Mouse (Mus musculus): ENCODE data around the gene Rbm42. TPM values are rescaled to one million over a fixed set of nuclear protein-coding genes. Genes with fewer than 3 reads are reported as not detected.

Rbm42 gene
- polyA plus RNA-seq, 1 experiment from 2014 or later = 130 TPM

- Histone ChIP-seq H3K9me3 (no peaks in the 10 kb centered on the region), H3K36me3 (peaks cover 27% of the 10 kb centered on the region), H3K27me3 (ENCODE audit: insufficient read depth, poor library complexity, severe bottlenecking) (peaks cover 3% of the 10 kb centered on the region; the same call in 1 of the 2 replicates), H3K4me3 (no peak within 1 kb of the TSS), H3K4me1 (peaks cover 17% of the 10 kb centered on the region), H3K27ac (no peak within 1 kb of the TSS)
- 84% methylated on average over 8 of the region's 8 CpGs for WGBS
- no peak for DNase-seq (ENCODE audit: low spot score)
Measured at GRCm38 (mm10) chr7:30612654-30613402, 37.3 kb downstream of the Rbm42 start, which contains the start of gene Upk1a. TSS of gene Upk1a (minus strand) at chr7:30612847.

- 0 out of 2 replicates have a peak overlapping the region, but pooled peaks have one; percentile 0 for H3K4me3 ChIP-seq
- H3K9me3 ChIP-seq = no peaks in the 10 kb centered on the region
- 37% methylated on average over 7 of the region's 7 CpGs for WGBS
- H3K36me3 ChIP-seq = peaks cover 2% of the 10 kb centered on the region; the same call in 1 of the 2 replicates
- DNase-seq (ENCODE audit: low spot score) = no peak
- H3K27me3 ChIP-seq (ENCODE audit: insufficient read depth, poor library complexity, severe bottlenecking) = peaks cover 9% of the 10 kb centered on the region; the same call in 1 of the 2 replicates
- peaks cover 17% of the 10 kb centered on the region for H3K4me1 ChIP-seq
- H3K27ac ChIP-seq = 0 out of 2 replicates have a peak overlapping the region, but pooled peaks have one; percentile 26
Measured at GRCm38 (mm10) chr7:30610043-30610442, 40.1 kb downstream of the Rbm42 start.

- H3K4me1 ChIP-seq = peaks cover 14% of the 10 kb centered on the region
- no peak overlapping the region for H3K4me3 ChIP-seq
- DNase-seq (ENCODE audit: low spot score) = no peak
- H3K36me3 ChIP-seq = no peaks in the 10 kb centered on the region
- 49% methylated on average over 16 of the region's 16 CpGs for WGBS
- H3K9me3 ChIP-seq = no peaks in the 10 kb centered on the region
- peaks cover 9% of the 10 kb centered on the region; the same call in 1 of the 2 replicates for H3K27me3 ChIP-seq (ENCODE audit: insufficient read depth, poor library complexity, severe bottlenecking)
- H3K27ac ChIP-seq = no peak overlapping the region
Measured at GRCm38 (mm10) chr7:30608476-30608875, 41.6 kb downstream of the Rbm42 start.

GRCm38 (mm10) chr7:30607706-30608309 is 42.3 kb downstream of the Rbm42 start:
- no peaks in the 10 kb centered on the region for H3K9me3 ChIP-seq
- no peak overlapping the region for H3K27ac ChIP-seq
- H3K27me3 ChIP-seq (ENCODE audit: insufficient read depth, poor library complexity, severe bottlenecking) = peaks cover 9% of the 10 kb centered on the region; the same call in 1 of the 2 replicates
- H3K36me3 ChIP-seq = no peaks in the 10 kb centered on the region
- no peak for DNase-seq (ENCODE audit: low spot score)
- H3K4me1 ChIP-seq = peaks cover 12% of the 10 kb centered on the region
- no peak overlapping the region for H3K4me3 ChIP-seq
- 23% methylated on average over 8 of the region's 8 CpGs for WGBS

GRCm38 (mm10) chr7:30604944-30605343 is 45.2 kb downstream of the Rbm42 start:
- Histone ChIP-seq H3K27me3 (ENCODE audit: insufficient read depth, poor library complexity, severe bottlenecking) (peaks cover 9% of the 10 kb centered on the region; the same call in 1 of the 2 replicates), H3K27ac (no peak overlapping the region), H3K4me3 (no peak overlapping the region), H3K36me3 (no peaks in the 10 kb centered on the region), H3K9me3 (no peaks in the 10 kb centered on the region), H3K4me1 (peaks cover 20% of the 10 kb centered on the region)
- DNase-seq (ENCODE audit: low spot score) = no peak
- 76% methylated on average over 8 of the region's 8 CpGs for WGBS

GRCm38 (mm10) chr7:30604424-30604823 is 45.7 kb downstream of the Rbm42 start:
- Histone ChIP-seq H3K4me3 (no peak overlapping the region), H3K27ac (no peak overlapping the region), H3K4me1 (peaks cover 19% of the 10 kb centered on the region), H3K27me3 (ENCODE audit: insufficient read depth, poor library complexity, severe bottlenecking) (peaks cover 9% of the 10 kb centered on the region; the same call in 1 of the 2 replicates), H3K9me3 (no peaks in the 10 kb centered on the region), H3K36me3 (no peaks in the 10 kb centered on the region)
- no peak for DNase-seq (ENCODE audit: low spot score)
- 58% methylated on average over 8 of the region's 8 CpGs for WGBS

- DNase-seq (ENCODE audit: low spot score) = no peak
- H3K27ac ChIP-seq = no peak overlapping the region
- no peak overlapping the region for H3K4me3 ChIP-seq
- H3K9me3 ChIP-seq = no peaks in the 10 kb centered on the region
- H3K36me3 ChIP-seq = no peaks in the 10 kb centered on the region
- H3K4me1 ChIP-seq = peaks cover 18% of the 10 kb centered on the region
- WGBS = 23% methylated on average over 3 of the region's 3 CpGs
- peaks cover 5% of the 10 kb centered on the region; the same call in 1 of the 2 replicates for H3K27me3 ChIP-seq (ENCODE audit: insufficient read depth, poor library complexity, severe bottlenecking)
Measured at GRCm38 (mm10) chr7:30602583-30602982, 47.5 kb downstream of the Rbm42 start.

GRCm38 (mm10) chr7:30600651-30601050 is 49.5 kb downstream of the Rbm42 start:
- H3K4me1 ChIP-seq = peaks cover 18% of the 10 kb centered on the region
- no peaks in the 10 kb centered on the region for H3K27me3 ChIP-seq (ENCODE audit: insufficient read depth, poor library complexity, severe bottlenecking)
- DNase-seq (ENCODE audit: low spot score) = no peak
- WGBS = 72% methylated on average over 7 of the region's 7 CpGs
- no peak overlapping the region for H3K27ac ChIP-seq
- no peaks in the 10 kb centered on the region for H3K9me3 ChIP-seq
- no peaks in the 10 kb centered on the region for H3K36me3 ChIP-seq
- H3K4me3 ChIP-seq = no peak overlapping the region

GRCm38 (mm10) chr7:30599933-30600353 is 50.2 kb downstream of the Rbm42 start:
- H3K4me3 ChIP-seq = peak overlapping the region; percentile 19

GRCm38 (mm10) chr7:30598786-30599185 is 51.3 kb downstream of the Rbm42 start, which contains the start of gene Zbtb32:
TSS of gene Zbtb32 (minus strand) at chr7:30598909.
- DNase-seq (ENCODE audit: low spot score) = no peak
- Histone ChIP-seq H3K4me1 (peaks cover 18% of the 10 kb centered on the region), H3K36me3 (no peaks in the 10 kb centered on the region), H3K27ac (no peak within 1 kb of the TSS), H3K27me3 (ENCODE audit: insufficient read depth, poor library complexity, severe bottlenecking) (peaks cover 8% of the 10 kb centered on the region; the same call in 1 of the 2 replicates), H3K4me3 (peak within 1 kb of the TSS; percentile 19; the same call in 1 of the 2 replicates), H3K9me3 (no peaks in the 10 kb centered on the region)
- WGBS = 91% methylated on average over 12 of the region's 12 CpGs

More at GRCm38 (mm10) chr7:30599933-30600353, 50.2 kb downstream of the Rbm42 start:
- Histone ChIP-seq H3K4me1 (peaks cover 18% of the 10 kb centered on the region), H3K27ac (no peak overlapping the region), H3K9me3 (no peaks in the 10 kb centered on the region), H3K36me3 (no peaks in the 10 kb centered on the region), H3K27me3 (ENCODE audit: insufficient read depth, poor library complexity, severe bottlenecking) (peaks cover 4% of the 10 kb centered on the region; the same call in 1 of the 2 replicates)
- WGBS = 2% methylated on average over 16 of the region's 16 CpGs
- peak; percentile 97 for DNase-seq (ENCODE audit: low spot score)

- 78% methylated on average over 5 of the region's 5 CpGs for WGBS
- Histone ChIP-seq H3K36me3 (no peaks in the 10 kb centered on the region), H3K4me1 (peaks cover 12% of the 10 kb centered on the region), H3K9me3 (no peaks in the 10 kb centered on the region), H3K27ac (no peak overlapping the region), H3K4me3 (no peak overlapping the region), H3K27me3 (ENCODE audit: insufficient read depth, poor library complexity, severe bottlenecking) (peaks cover 8% of the 10 kb centered on the region; the same call in 1 of the 2 replicates)
- no peak for DNase-seq (ENCODE audit: low spot score)
Measured at GRCm38 (mm10) chr7:30596811-30597210, 53.3 kb downstream of the Rbm42 start.

- 76% methylated on average over 5 of the region's 5 CpGs for WGBS
- Histone ChIP-seq H3K36me3 (no peaks in the 10 kb centered on the region), H3K27ac (no peak overlapping the region), H3K9me3 (no peaks in the 10 kb centered on the region), H3K27me3 (ENCODE audit: insufficient read depth, poor library complexity, severe bottlenecking) (peaks cover 8% of the 10 kb centered on the region; the same call in 1 of the 2 replicates), H3K4me1 (peaks cover 12% of the 10 kb centered on the region), H3K4me3 (no peak overlapping the region)
- DNase-seq (ENCODE audit: low spot score) = no peak
Measured at GRCm38 (mm10) chr7:30596093-30596492, 54.0 kb downstream of the Rbm42 start.

Measured in heart, embryonic 10.5 days (tissue).